Mouse (Mus musculus) heart, adult 2 months (tissue): Measurements from ENCODE around the gene Matn1.

Experiments
- CTCF ChIP-seq: fragments of 200-600 bp; IDR thresholded peaks from 2 replicates; pipeline ENCODE4 v1.8.1; 2022; ENCODE audit warnings: antibody characterized with exemption, mild to moderate bottlenecking, moderate library complexity
- POLR2A ChIP-seq: fragments of 200-500 bp; IDR thresholded peaks from 2 replicates; pipeline ENCODE4 v1.6.1; 2011; ENCODE audit warnings: mild to moderate bottlenecking, low read depth, low read length, control low read depth; ENCODE audit not compliant: insufficient read depth

DNA sequence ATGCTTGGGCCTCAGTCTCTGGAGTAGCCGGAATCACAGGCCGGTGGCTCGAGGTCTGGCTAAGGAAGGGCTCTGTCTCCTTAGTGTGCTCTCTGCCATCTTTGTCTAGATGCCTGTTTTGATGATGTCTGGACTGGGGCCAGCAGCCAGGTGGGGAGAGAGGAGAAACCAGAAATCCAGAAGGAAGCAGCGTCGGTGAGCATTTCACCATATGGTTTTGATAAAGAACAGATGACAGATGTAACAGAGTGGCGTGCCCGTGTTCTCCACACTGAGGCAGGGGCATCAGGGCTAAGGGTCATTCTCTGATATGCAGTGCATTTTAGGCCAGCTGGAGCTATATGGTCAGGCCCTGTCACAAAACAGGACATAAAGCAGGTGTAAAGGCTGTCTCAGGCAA lies 43.4 kb upstream of the Matn1 start:
- TF ChIP-seq CTCF (no peak), POLR2A (no peak)
